Mouse (Mus musculus) left cerebral cortex, postnatal 14 days (tissue): ENCODE data around the gene Fshr. TPM values are rescaled to one million over a fixed set of nuclear protein-coding genes. Genes with fewer than 3 reads are reported as not detected.
A peak's percentile ranks its signal among the peaks of the same experiment; 100 is the strongest.

Source experiments
- DNase-seq, 2 experiments: peaks; one replicate each; pipeline ENCODE4 v3.0.0; 2021 to 2022; ENCODE audit warnings: low spot score in 2 of 2, mixed read lengths in 1 of 2
- intact Hi-C: fragments of 180-260 bp; cut with DNase I; formaldehyde crosslinking; loops from one replicate; pipeline ENCODE4 v1.15.1; 2025
- total RNA-seq, 2 experiments: library from RNA; stranded (reverse); gene quantifications; 2 replicates each; pipeline ENCODE4 v1.2.3; 2021

The Fshr gene
- total RNA-seq, 2 experiments from 2014 or later = not detected

DNA sequence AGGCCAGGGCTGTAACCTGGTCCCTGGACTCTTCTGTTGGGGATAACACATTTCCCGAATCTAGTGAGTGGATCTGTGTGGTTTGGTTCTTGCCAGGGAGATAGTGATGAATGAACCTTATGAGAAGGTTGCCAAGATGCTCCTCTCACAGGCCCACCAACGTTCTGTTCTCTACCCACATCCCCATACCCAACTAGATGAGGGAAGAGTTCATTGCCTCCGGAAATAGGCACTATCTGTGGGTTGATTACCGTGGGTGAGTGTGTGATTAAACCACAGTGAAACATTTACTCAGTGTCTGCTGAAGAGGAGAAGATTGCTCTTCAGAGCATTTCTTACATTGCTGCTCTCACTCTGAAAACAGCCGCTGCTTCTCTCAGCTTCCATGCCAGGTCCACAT, 163.8 kb downstream of the Fshr start:
- DNase-seq = peak in 1 of 2 experiments; percentile 6
- intact Hi-C loops = no loop called here

DNA sequence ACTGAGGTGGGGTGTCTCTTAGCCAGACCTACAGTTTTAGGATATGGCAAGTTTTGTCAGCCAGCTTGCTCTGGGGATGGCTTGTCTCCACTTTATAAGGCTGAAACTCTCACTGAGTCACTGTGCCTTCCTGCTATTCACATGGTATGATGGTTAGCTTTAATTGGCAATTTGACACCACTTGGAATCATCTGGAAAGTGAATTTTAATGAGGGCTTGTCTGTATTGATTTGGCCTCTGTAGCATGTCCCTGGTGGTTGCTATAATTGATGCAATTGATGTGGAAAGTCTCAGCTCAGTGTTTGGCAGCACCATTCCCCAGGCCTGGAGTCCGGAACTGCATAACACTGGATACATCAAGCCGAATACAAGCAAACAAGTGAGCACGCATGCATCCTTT, 164.4 kb downstream of the Fshr start:
- DNase-seq = no peak
- intact Hi-C loops = no loop called here

DNA sequence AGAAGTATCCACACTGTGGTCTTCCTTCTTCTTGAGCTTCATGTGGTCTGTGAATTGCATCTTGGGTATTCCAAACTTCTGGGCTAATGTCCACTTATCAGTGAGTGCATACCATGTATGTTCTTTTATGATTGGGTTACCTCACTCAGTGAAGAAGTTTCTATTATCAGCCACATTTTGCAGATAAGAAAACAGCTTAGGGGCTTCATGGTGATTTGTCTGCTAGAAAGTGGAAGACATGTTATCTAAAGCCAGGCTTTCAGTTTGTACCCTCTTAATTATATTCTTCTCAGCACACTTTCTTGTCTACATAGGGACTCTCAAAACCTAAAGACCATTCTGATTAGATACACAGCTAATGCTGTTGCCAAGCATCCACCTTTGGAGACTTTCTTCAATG, 165.8 kb downstream of the Fshr start:
- no peak for DNase-seq
- intact Hi-C loops = no loop called here

DNA sequence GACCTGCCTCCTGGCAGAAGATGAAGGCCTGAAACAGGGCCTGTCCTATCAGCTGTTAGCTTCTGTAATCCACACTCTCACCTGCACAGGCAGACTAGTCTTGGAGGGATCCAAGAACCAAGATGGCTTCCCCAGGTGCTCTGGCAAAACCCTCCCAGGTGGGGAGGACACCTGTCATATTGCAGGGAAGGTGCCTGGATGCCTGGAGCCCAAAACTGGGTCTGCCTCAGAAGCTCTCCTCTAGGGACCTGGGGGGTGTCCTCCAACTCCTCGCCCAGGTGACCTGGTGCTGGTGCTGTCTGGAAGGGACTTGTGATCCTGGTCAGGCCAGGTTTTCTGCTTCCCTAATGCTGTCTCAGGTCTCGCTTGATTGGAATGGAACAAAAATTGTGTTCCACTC, 167.5 kb downstream of the Fshr start:
- DNase-seq = no peak
- intact Hi-C loops = no loop called here

DNA sequence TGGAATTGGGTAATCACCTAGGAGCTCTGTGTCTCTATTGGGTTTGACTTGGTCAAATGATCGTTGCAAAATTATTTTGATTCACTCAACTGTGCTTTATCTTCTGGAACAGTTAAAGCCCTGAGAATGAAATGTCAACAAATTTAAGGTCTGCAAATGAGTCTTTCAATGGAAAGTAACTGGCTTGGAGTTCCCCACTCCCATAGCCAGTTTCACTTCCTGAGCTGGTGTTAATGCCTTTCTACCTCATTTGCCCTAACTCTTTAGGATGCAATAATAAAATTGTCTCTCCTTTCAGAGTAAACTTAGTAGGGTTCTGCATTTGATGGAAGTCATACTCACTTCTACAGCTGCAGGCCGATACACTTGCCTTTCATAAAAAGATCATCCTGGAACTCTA, 181.0 kb downstream of the Fshr start:
- DNase-seq = no peak
- intact Hi-C loops = no loop called here

DNA sequence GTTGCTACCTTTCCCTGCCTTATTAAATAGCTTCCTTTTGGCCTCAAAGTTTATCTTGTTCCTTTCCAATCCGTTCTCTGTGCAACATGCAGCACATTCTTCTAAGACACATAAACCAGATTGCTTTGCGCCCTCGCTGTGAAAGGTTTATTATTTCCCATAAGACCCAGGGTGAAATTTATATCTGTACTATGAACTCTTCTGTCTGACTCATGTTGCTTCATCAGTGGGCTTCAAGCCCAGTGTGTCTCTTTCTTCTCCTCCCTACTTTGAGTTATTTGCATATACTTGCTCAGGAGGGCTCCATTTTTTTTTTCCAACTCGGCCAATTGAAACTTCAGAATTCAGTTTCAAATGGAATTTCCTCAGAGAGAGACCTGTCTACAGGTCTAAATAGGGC, 183.5 kb downstream of the Fshr start:
- no peak for DNase-seq
- intact Hi-C loops = no loop called here

DNA sequence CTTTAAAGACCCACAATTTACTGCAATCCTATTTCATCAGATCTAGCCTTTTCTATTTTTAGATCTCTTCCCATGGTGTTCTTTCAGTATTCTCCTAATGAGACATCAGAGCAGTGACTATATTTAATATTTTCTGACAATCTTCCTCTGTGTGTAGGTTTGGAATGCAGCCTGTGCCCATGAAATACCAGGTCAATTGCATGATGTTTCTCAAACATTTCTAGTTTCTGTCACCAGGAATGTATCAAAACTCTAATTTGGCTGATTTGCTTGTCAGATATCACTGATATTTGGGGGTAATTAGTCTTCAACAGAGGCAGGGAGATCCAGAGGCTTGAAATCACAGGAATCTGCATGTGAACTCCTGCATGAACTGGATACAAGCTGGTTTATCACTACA, 186.8 kb downstream of the Fshr start:
- intact Hi-C loops = no loop called here
- DNase-seq = no peak

DNA sequence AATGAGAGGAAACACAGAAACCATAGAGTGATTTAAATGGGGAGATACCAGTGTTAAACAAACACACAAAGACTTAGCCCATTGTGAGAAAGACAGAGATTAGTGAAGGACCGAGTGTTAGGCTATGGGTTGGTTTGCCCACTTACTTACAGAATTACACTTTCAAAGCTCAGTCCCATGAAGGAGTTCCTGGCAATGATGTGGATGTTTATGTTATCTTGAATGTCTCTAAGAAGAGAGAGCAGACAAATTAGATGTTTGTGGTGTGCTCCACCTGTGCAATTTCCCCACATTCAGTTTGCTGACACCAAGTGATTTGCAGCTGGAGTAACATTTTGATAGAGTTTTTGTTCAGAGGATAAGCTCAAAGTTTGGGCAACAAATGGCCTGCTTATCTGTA, 191.4 kb downstream of the Fshr start:
- no peak for DNase-seq
- intact Hi-C loops = no loop called here

DNA sequence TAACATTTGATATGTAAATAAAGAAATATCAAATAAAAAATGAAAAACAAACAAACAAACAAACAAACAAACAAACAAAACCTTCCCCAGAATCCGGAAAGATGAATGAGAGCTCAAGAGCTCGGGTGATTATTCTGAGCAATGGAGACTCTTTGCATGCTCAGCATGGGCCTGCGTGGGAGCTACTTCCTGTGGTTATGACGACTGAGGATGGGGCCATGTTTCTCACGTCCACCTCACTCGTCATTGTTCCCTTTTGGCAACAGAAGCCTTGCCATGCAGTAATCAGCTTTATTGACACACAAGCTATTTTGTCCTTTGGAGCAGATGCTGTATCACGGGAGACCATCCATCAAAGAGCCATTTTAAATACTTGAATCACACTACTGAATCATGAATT, 191.8 kb downstream of the Fshr start:
- intact Hi-C loops = no loop called here

DNA sequence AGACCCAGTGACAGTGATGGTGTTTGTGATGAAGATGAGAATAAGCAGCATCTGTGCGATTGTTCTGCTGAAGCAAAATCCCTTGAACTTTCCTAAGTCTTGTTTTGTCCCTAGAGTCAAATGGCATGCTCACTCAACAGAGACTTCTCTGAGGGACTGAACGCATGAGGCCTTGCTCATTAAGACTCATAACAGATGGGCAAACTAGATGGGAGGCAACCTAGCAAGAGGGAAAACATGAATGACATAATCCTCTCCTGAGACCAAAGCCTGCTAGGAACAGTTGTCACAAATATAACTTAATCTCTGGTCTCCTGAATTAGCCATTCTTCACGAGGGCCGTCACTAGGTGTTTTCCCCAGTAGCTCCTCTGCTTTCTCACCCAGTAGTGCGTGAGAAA, 194.5 kb downstream of the Fshr start:
- intact Hi-C loops = no loop called here

More for the DNA sequence above, 191.8 kb downstream of the Fshr start:
- no peak for DNase-seq

DNA sequence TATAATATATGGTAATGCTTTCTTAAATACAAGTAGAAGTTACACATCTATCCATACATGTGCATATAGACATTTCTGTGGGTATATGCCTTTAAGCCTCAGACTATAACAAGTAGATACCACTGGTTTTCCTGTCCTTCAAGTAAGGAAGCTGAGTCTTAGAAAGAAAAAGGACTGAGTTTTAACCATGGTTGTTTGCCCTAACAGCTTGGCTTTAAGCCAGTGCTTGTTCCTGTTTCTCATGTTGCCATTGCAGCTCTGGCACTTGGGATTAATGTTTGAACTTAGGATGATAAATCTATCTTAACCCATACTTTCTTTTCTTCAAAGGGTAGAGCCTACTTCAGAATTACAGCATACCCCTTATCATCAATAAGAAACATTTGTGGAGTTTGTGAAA, 200.6 kb downstream of the Fshr start:
- no peak for DNase-seq
- intact Hi-C loops = no loop called here

More for the DNA sequence above, 194.5 kb downstream of the Fshr start:
- no peak for DNase-seq

DNA sequence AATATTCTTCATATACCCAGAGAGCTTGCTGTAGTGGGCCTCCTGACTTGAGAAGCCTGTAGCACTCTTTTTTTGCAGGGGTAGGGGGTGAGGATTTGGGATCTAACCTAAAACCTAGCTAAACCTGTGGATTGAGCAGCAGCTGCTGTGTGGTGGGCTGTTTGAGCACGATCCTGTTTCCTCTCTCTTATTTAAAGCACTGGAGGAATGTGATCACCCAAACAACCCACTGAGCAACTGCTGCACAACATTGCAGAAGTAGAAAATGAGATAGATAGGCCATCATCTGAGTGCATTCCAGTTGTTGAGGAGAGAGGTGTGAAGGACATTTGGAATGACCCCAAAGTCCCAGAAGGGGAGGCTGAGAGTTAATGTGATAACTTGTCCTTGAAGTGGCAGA, 202.2 kb downstream of the Fshr start:
- intact Hi-C loops = no loop called here

DNA sequence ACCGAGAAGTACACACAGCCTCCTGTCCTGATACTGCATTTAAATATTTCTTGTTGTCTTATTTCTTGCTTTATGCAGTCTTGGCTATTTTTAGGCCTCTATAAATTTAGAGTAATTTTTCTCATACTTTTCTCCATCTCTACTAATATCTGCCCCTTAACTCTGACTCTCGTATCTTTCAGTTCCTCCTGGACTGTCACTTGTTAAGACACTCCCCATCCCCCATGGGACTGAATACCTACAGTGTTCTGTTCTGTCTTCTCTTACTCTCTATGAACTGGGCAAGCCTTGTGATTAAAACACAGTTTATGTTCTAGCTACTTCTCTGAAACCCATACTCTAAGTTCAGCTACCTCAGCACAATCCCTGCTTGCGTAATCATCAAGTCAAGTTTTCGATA, 209.2 kb downstream of the Fshr start:
- DNase-seq = no peak
- intact Hi-C loops = no loop called here

More for the DNA sequence above, 202.2 kb downstream of the Fshr start:
- DNase-seq = peak in 1 of 2 experiments; percentile 9

DNA sequence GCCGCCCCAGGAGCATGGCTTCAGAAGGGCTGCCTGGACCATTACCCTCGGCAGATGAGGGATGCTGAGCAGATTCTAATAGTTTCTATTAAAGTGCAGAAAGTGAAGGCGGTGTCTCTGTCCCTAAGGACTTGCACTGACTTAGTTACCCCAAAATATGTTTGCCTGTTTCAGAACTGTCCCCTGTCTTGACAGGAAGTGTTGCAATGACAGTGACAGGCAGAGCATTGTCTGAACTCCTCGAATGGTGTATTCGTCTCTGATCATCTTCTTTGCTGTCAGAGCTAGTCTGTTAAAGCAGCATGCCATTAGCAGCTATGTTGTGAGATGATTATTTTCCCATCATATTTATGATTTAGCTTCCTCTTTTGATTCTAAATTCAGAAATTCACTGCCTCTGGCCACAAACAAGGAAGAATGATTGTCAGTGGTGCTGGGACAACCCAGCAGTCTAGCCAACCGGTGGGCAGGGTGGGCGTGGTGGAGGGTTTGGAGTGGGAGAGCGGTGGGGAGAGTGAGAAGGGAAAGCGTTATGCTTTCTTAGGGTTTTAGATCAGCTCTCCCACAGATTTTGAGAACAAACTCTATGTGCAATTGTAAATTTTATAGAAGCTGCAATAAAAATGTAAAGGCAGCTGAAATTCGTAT, 219.6 kb downstream of the Fshr start:
- intact Hi-C loops = no loop called here
- no peak for DNase-seq

DNA sequence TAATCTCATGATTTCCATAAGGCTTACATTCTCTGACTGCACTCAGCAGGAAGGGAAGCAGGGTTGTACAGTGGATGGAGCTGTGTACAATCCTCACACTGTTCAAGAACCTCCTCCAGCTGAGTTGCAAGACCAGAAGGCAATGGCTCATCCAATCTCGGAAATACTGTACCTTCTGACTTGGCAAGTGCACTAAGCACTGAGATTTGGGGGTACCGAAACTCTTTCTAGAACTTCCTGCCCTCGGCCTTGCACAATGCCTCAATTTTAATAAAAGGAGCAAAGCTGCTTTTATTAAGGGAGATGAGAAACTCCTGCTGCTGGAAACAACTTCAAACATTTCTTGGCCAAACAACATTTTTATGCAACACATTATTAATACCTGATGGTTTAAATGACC, 225.9 kb downstream of the Fshr start:
- no peak for DNase-seq
- intact Hi-C loops = no loop called here

DNA sequence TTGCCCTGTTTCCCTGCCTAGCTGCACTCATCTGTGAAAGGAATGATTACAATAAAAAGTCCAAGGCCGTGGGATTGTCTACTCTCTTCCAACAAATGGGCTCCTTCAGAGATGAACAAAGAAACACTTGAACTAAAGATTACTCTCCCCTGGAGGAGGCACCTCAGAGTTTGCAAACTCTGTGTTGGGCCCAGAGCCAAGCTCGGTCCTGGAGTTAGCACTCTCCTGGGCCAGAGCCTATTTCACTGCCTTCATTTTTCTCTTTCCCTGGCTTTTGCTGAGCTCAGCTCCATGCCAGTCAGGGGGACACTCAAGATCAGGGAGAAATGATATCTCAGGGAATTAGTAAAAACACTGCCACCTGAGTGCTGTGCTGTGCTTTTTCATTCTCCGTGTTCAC, 234.4 kb downstream of the Fshr start:
- intact Hi-C loops = no loop called here
- DNase-seq = no peak

DNA sequence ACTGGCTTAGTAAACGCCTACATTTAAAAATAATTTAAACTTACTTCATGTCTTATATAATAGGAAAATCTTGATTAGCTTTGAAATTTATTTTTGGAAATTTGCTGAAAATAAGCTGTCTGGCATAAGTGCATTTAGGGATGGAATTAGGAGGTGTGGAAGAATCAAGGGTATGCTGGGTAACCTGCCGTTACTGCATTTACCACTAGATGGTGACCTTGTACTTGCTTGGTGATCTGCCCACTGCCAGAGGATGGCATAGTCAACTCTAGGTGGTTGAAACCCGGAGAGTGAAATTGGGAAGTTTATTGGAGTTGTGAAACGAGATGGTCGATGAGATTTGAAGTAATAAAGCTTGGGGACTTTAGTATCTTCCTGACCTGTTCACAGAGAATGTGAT, 246.5 kb downstream of the Fshr start:
- DNase-seq = peak; percentile 86 to 90
- intact Hi-C loops = loop anchor here (10.0 kb wide), 2 partner anchors 701 to 1631 kb away; no protein-coding TSS in a partner anchor

DNA sequence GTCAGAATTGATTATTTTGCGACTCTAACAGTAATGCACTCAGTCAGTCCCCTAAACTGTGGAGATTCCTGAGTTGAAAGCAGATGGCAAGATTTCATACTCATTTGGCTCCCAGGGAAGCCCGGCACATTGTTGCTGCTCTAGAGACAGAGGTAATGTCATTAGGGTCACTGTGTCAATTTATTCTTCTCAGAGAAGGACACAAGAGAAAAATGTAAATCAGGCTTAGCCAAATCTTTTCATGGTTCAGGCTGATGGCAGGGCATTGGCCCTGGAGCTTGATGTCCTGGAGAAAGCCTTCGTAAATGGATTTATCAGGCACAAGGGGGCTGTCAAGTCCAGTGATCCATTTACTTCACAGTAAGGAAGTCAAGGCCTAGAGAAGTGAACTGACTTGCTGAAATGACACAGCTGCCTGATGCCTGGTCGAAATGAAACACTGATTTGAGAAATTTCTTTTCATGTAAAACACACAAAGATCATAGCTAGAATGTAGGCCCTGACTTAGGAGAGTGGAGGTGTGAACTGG, 262.3 kb downstream of the Fshr start:
- no peak for DNase-seq

DNA sequence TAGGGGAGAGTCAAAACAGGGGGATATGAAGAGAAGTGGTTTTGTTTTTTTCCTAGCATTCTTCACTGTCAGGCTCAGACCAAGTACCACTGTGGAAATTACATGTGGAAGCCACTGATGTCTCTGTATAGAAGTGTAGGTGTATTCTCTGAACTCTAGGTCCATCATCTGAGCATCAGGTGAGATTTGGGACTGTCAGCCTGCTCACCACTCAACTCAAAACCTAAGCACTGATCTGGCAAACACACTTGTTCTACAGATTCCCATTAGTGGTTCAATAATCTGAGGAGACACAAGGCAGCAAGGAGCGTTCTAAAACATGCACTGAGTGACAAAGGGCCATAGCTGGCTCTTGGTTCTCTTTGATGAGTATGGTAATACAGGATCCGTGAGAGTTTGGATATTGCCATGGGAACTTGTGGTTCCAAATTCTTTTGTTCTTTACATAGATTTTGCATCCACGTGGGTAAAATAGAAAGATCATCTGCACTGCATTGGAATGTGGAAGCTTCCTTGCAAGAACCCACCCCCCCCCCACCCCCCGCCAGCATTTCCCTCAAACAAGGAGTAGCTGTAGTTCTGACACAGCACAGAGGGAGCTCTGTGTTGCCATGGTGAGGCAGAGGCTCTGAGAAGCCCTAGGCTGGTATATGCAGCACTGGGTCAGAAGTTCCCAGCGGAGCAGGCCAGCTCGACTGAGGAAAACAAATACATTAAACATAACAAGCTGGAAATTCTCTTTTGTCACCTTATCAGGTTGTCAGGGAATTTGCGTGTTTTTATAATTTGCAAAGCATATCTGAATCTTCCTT, 262.9 kb downstream of the Fshr start:
- DNase-seq = peak; percentile 56 to 65
- intact Hi-C loops = loop anchor here (10.0 kb wide), 1 partner anchor 283 kb away; no protein-coding TSS in a partner anchor

More for the DNA sequence above, 262.3 kb downstream of the Fshr start:
- intact Hi-C loops = loop anchor here (10.0 kb wide), 1 partner anchor 283 kb away; no protein-coding TSS in a partner anchor

DNA sequence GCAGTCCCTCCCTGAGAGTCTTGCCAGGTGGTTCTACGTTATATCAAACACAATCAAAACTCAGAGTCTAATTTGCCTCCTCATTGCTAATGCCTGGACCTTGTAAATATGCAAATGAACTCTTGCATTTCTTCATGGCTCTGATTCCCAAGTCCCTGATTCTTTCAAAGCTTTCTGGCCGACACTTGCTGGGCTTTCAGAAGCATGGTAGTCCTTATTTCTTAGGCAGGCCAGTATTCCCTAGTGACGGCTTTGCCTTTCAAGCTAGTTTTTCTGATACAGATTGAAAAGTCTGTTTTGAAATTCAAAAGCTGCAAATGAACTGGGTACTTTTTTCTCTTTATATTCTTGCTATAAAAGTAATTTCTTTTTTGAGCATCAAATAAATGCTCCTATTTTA, 263.5 kb downstream of the Fshr start:
- intact Hi-C loops = loop anchor here (10.0 kb wide), 1 partner anchor 282 kb away; no protein-coding TSS in a partner anchor
- no peak for DNase-seq
